Mouse (Mus musculus) kidney, embryonic 14.5 days (tissue): Measurements from ENCODE around the gene Cyp2d40. TPM values are rescaled to one million over a fixed set of nuclear protein-coding genes. Genes with fewer than 3 reads are reported as not detected.
"Not testable (repeated sequence)": the region's sequence is repeated elsewhere in the genome, so short reads cannot be mapped to it uniquely, and the experiment has no call there.

Source experiments
- ATAC-seq: fragments of 200-750 bp; cut with Nextera tagmentation; 2 replicates; pipeline ENCODE4 v1.8.0; 2017; ENCODE audit warnings: moderate number of reproducible peaks, mild to moderate bottlenecking, moderate TSS enrichment, moderate library complexity; ENCODE audit not compliant: low FRiP score, low TSS enrichment
- H3K27ac ChIP-seq: fragments of 300-500 bp; sonication (generic); 2 replicates; pipeline ENCODE4 v1.5.1; 2014; ENCODE audit warnings: low read depth, mild to moderate bottlenecking, low read length, moderate library complexity, mixed read lengths
- H3K27me3 ChIP-seq: fragments of 300-500 bp; sonication (generic); 2 replicates; pipeline ENCODE4 v1.6.1; 2014; ENCODE audit warnings: mild to moderate bottlenecking, low read length; ENCODE audit not compliant: control insufficient read depth, insufficient read depth
- H3K36me3 ChIP-seq: fragments of 300-500 bp; sonication (generic); 2 replicates; pipeline ENCODE4 v1.6.1; 2014; ENCODE audit warnings: low read length, mixed read lengths; ENCODE audit not compliant: control insufficient read depth, insufficient read depth
- H3K4me1 ChIP-seq: fragments of 300-500 bp; sonication (generic); 2 replicates; pipeline ENCODE4 v1.6.1; 2014; ENCODE audit warnings: low read length, mixed read lengths; ENCODE audit not compliant: control insufficient read depth, insufficient read depth
- H3K4me2 ChIP-seq: fragments of 300-500 bp; sonication (generic); replicated peaks from 2 replicates; pipeline ENCODE4 v1.6.1; 2014; ENCODE audit warnings: low read depth, mild to moderate bottlenecking, low read length
- H3K4me3 ChIP-seq: fragments of 300-500 bp; sonication (generic); 2 replicates; pipeline ENCODE4 v1.5.1; 2014; ENCODE audit warnings: mild to moderate bottlenecking, low read length
- H3K9ac ChIP-seq: fragments of 300-500 bp; sonication (generic); 2 replicates; pipeline ENCODE4 v1.6.1; 2014; ENCODE audit warnings: low read depth, mild to moderate bottlenecking, low read length, moderate library complexity
- H3K9me3 ChIP-seq: fragments of 300-500 bp; sonication (generic); 2 replicates; pipeline ENCODE4 v1.6.1; 2016; ENCODE audit warnings: low read length; ENCODE audit not compliant: control insufficient read depth
- WGBS: fragments of 180-500 bp; shearing (Covaris S2); extraction: QIAGEN DNeasy Blood & Tissue Kit; methylation state at CpG from one replicate; pipeline ENCODE4 v1.1.7; 2014; 5-methylcytosine and 5-hydroxymethylcytosine counted together
- microRNA-seq: library from miRNA; unstranded; fragments of <30 nt; microRNA quantifications from one replicate; pipeline ENCODE4, GENCODE M21; 2016
- polyA plus RNA-seq: library from polyadenylated mRNA; unstranded; fragments of >200 nt; fragmentation: Nextera tagmentation; extraction: Ambion mirVana; gene quantifications from 2 replicates; pipeline ENCODE4 v1.2.1, GENCODE M21; 2014

Cyp2d40 gene
- polyA plus RNA-seq, 1 experiment from 2014 or later = not detected

GRCm38 (mm10) chr15:82733331-82733925 lies 30.6 kb downstream of the Cyp2d40 start:
- not testable (repeated sequence) for ATAC-seq, H3K36me3 ChIP-seq, H3K4me2 ChIP-seq, H3K9me3 ChIP-seq, H3K9ac ChIP-seq, H3K27ac ChIP-seq, H3K4me3 ChIP-seq, H3K4me1 ChIP-seq, H3K27me3 ChIP-seq
- WGBS = 91% methylated on average over 4 of the region's 4 CpGs

Small RNA genes lying within 50 kb of the gene (microRNA-seq; reads per million reads assigned to microRNA genes)
- not detected for gene Gm27618

Other genes with a start within 250 kb of the Cyp2d40 start
- gene Cyp2d12, start 209.1 kb downstream of the Cyp2d40 start, polyA plus RNA-seq = not detected in 2 replicates
- not detected in 2 replicates for gene Cyp2d34, start 143.2 kb downstream of the Cyp2d40 start, polyA plus RNA-seq
- 1.9 and 4.7 TPM in 2 replicates for gene Cyp2d26, start 30.1 kb upstream of the Cyp2d40 start, polyA plus RNA-seq
- 7.1 and 11.6 TPM in 2 replicates for gene Tcf20, start 223.7 kb upstream of the Cyp2d40 start, polyA plus RNA-seq